Mouse (Mus musculus) neural tube, embryonic 13.5 days (tissue): ENCODE measurements around the gene Cntnap1. TPM values are rescaled to one million over a fixed set of nuclear protein-coding genes. Genes with fewer than 3 reads are reported as not detected.
"Not testable (repeated sequence)": the region's sequence is repeated elsewhere in the genome, so short reads cannot be mapped to it uniquely, and the experiment has no call there.

Experiments used
- ATAC-seq: fragments of 200-750 bp; cut with Nextera tagmentation; 2 replicates; pipeline ENCODE4 v1.8.0; 2017; ENCODE audit warnings: low read depth, mild to moderate bottlenecking, moderate TSS enrichment, moderate library complexity
- H3K27ac ChIP-seq: fragments of 300-500 bp; sonication (generic); replicated peaks from 2 replicates; pipeline ENCODE4 v1.5.1; 2015; ENCODE audit warnings: moderate library complexity, mild to moderate bottlenecking, inconsistent platforms
- H3K27me3 ChIP-seq: fragments of 300-500 bp; sonication (generic); 2 replicates; pipeline ENCODE4 v1.6.1; 2015; ENCODE audit warnings: mild to moderate bottlenecking, inconsistent platforms
- H3K36me3 ChIP-seq: fragments of 300-500 bp; sonication (generic); 2 replicates; pipeline ENCODE4 v1.6.1; 2015; ENCODE audit warnings: mild to moderate bottlenecking, inconsistent platforms
- H3K4me1 ChIP-seq: fragments of 300-500 bp; sonication (generic); replicated peaks from 2 replicates; pipeline ENCODE4 v1.6.1; 2015; ENCODE audit warnings: inconsistent platforms
- H3K4me2 ChIP-seq: fragments of 300-500 bp; sonication (generic); 2 replicates; pipeline ENCODE4 v1.6.1; 2015; ENCODE audit warnings: inconsistent platforms, mild to moderate bottlenecking, moderate library complexity
- H3K4me3 ChIP-seq: fragments of 300-500 bp; sonication (generic); 2 replicates; pipeline ENCODE4 v1.5.1; 2015; ENCODE audit warnings: mild to moderate bottlenecking, inconsistent platforms
- H3K9ac ChIP-seq: fragments of 300-500 bp; sonication (generic); 2 replicates; pipeline ENCODE4 v1.6.1; 2015; ENCODE audit warnings: moderate library complexity, mild to moderate bottlenecking, inconsistent platforms
- H3K9me3 ChIP-seq: fragments of 300-500 bp; sonication (generic); 2 replicates; pipeline ENCODE4 v1.6.1; 2016; ENCODE audit warnings: inconsistent platforms
- WGBS: fragments of 180-500 bp; shearing (Covaris S2); methylation state at CpG from one replicate; pipeline ENCODE4 v1.1.7; 2015; 5-methylcytosine and 5-hydroxymethylcytosine counted together
- polyA plus RNA-seq: library from polyadenylated mRNA; unstranded; fragments of >200 nt; fragmentation: Nextera tagmentation; extraction: Ambion mirVana; gene quantifications from 2 replicates; pipeline ENCODE4 v1.2.1, GENCODE M21; 2015

Gene Cntnap1
- polyA plus RNA-seq, 1 experiment from 2014 or later, result 5.1 TPM

GRCm38 (mm10) chr11:101154648-101155047 is 15.7 kb upstream of the Cntnap1 start:
- Histone ChIP-seq H3K4me2 (no peak overlapping the region), H3K9me3 (no peaks in the 10 kb centered on the region), H3K9ac (no peak overlapping the region), H3K36me3 (peaks cover 3% of the 10 kb centered on the region; the same call in 1 of the 2 replicates), H3K4me3 (no peak overlapping the region), H3K4me1 (peaks cover 24% of the 10 kb centered on the region), H3K27ac (no peak overlapping the region), H3K27me3 (peaks cover 18% of the 10 kb centered on the region)
- no peak for ATAC-seq

GRCm38 (mm10) chr11:101155151-101155550 is 15.2 kb upstream of the Cntnap1 start:
- peaks cover 19% of the 10 kb centered on the region for H3K4me1 ChIP-seq
- H3K27ac ChIP-seq, result peak overlapping the region; percentile 94
- no peaks in the 10 kb centered on the region for H3K9me3 ChIP-seq
- H3K4me3 ChIP-seq, result no peak overlapping the region
- peak overlapping the region; percentile 81; the same call in 1 of the 2 replicates for H3K9ac ChIP-seq
- 70% methylated on average over 6 of the region's 6 CpGs for WGBS
- H3K4me2 ChIP-seq, result peak overlapping the region; percentile 73
- no peak for ATAC-seq
- peaks cover 21% of the 10 kb centered on the region for H3K27me3 ChIP-seq
- H3K36me3 ChIP-seq, result peaks cover 3% of the 10 kb centered on the region; the same call in 1 of the 2 replicates

GRCm38 (mm10) chr11:101155728-101156371 is 14.5 kb upstream of the Cntnap1 start, which contains the start of gene Tubg2:
Gene Tubg2, plus strand, starts transcription at chr11:101155907.
- H3K27me3 ChIP-seq, result peaks cover 21% of the 10 kb centered on the region
- peak within 1 kb of the TSS; percentile 81 for H3K9ac ChIP-seq
- H3K4me2 ChIP-seq, result peak within 1 kb of the TSS; percentile 73
- peak within 1 kb of the TSS; percentile 45 for H3K4me3 ChIP-seq
- 2% methylated on average over 36 of the region's 36 CpGs for WGBS
- no peaks in the 10 kb centered on the region for H3K9me3 ChIP-seq
- ATAC-seq, result peak; percentile 94
- peaks cover 18% of the 10 kb centered on the region for H3K4me1 ChIP-seq
- peaks cover 5% of the 10 kb centered on the region; the same call in 1 of the 2 replicates for H3K36me3 ChIP-seq
- H3K27ac ChIP-seq, result peak within 1 kb of the TSS; percentile 94

- Histone ChIP-seq H3K27me3 (peaks cover 62% of the 10 kb centered on the region), H3K36me3 (peaks cover 41% of the 10 kb centered on the region), H3K4me1 (peaks cover 26% of the 10 kb centered on the region)
- 75% methylated on average over 10 of the region's 10 CpGs for WGBS
- not testable (repeated sequence) for ATAC-seq, H3K9ac ChIP-seq, H3K4me3 ChIP-seq, H3K9me3 ChIP-seq, H3K4me2 ChIP-seq, H3K27ac ChIP-seq
These were observed 10.2 kb upstream of the Cntnap1 start for GRCm38 (mm10) chr11:101160151-101160550.

GRCm38 (mm10) chr11:101160981-101161505 is 9.3 kb upstream of the Cntnap1 start:
- not testable (repeated sequence) for H3K9me3 ChIP-seq, H3K27ac ChIP-seq, ATAC-seq, H3K9ac ChIP-seq, H3K4me2 ChIP-seq, H3K4me3 ChIP-seq
- Histone ChIP-seq H3K36me3 (peaks cover 45% of the 10 kb centered on the region), H3K27me3 (peaks cover 71% of the 10 kb centered on the region), H3K4me1 (peaks cover 17% of the 10 kb centered on the region)
- WGBS, result 75% methylated on average over 8 of the region's 8 CpGs

- ATAC-seq, result no peak
- Histone ChIP-seq H3K27me3 (peaks cover 76% of the 10 kb centered on the region), H3K9ac (no peak overlapping the region), H3K4me3 (no peak overlapping the region), H3K9me3 (no peaks in the 10 kb centered on the region), H3K36me3 (peaks cover 50% of the 10 kb centered on the region), H3K27ac (no peak overlapping the region), H3K4me2 (no peak overlapping the region), H3K4me1 (peaks cover 12% of the 10 kb centered on the region)
- WGBS, result 86% methylated on average over 15 of the region's 15 CpGs
These were observed 8.8 kb upstream of the Cntnap1 start for GRCm38 (mm10) chr11:101161551-101161950.

- no peak for ATAC-seq
- H3K27me3 ChIP-seq, result peaks cover 83% of the 10 kb centered on the region
- no peak overlapping the region for H3K4me3 ChIP-seq
- 44% methylated on average over 5 of the region's 5 CpGs for WGBS
- H3K4me2 ChIP-seq, result no peak overlapping the region
- no peak overlapping the region for H3K9ac ChIP-seq
- no peak overlapping the region for H3K27ac ChIP-seq
- H3K4me1 ChIP-seq, result peaks cover 10% of the 10 kb centered on the region
- no peaks in the 10 kb centered on the region for H3K9me3 ChIP-seq
- peaks cover 58% of the 10 kb centered on the region for H3K36me3 ChIP-seq
These were observed 8.0 kb upstream of the Cntnap1 start for GRCm38 (mm10) chr11:101162301-101162700.

- peaks cover 85% of the 10 kb centered on the region for H3K27me3 ChIP-seq
- H3K27ac ChIP-seq, result no peak overlapping the region
- no peaks in the 10 kb centered on the region for H3K9me3 ChIP-seq
- ATAC-seq, result no peak
- 46% methylated on average over 5 of the region's 5 CpGs for WGBS
- no peak overlapping the region for H3K4me3 ChIP-seq
- peaks cover 63% of the 10 kb centered on the region for H3K36me3 ChIP-seq
- no peak overlapping the region for H3K9ac ChIP-seq
- H3K4me2 ChIP-seq, result no peak overlapping the region
- peaks cover 13% of the 10 kb centered on the region for H3K4me1 ChIP-seq
These were observed 7.6 kb upstream of the Cntnap1 start for GRCm38 (mm10) chr11:101162772-101163171.

GRCm38 (mm10) chr11:101163476-101164350 is 6.6 kb upstream of the Cntnap1 start:
- Histone ChIP-seq H3K27me3 (peaks cover 86% of the 10 kb centered on the region), H3K9me3 (no peaks in the 10 kb centered on the region), H3K36me3 (peaks cover 62% of the 10 kb centered on the region), H3K27ac (no peak overlapping the region), H3K4me1 (peaks cover 23% of the 10 kb centered on the region), H3K4me2 (peak overlapping the region; percentile 42), H3K9ac (peak overlapping the region; percentile 27; the same call in 1 of the 2 replicates), H3K4me3 (peak overlapping the region; percentile 19)
- no peak for ATAC-seq
- 12% methylated on average over 49 of the region's 49 CpGs for WGBS

GRCm38 (mm10) chr11:101164351-101164665 is 6.0 kb upstream of the Cntnap1 start:
- Histone ChIP-seq H3K4me1 (peaks cover 29% of the 10 kb centered on the region), H3K36me3 (peaks cover 62% of the 10 kb centered on the region), H3K9ac (peak overlapping the region; percentile 27; the same call in 1 of the 2 replicates), H3K27me3 (peaks cover 88% of the 10 kb centered on the region), H3K9me3 (no peaks in the 10 kb centered on the region), H3K4me3 (peak overlapping the region; percentile 19), H3K27ac (no peak overlapping the region), H3K4me2 (peak overlapping the region; percentile 42)
- WGBS, result 7% methylated on average over 21 of the region's 21 CpGs
- no peak for ATAC-seq

GRCm38 (mm10) chr11:101164677-101165580 is 5.4 kb upstream of the Cntnap1 start:
- Histone ChIP-seq H3K4me2 (no peak overlapping the region), H3K4me3 (no peak overlapping the region)
- no peak for ATAC-seq

More at GRCm38 (mm10) chr11:101164677-101165580, 5.4 kb upstream of the Cntnap1 start:
- 16% methylated on average over 35 of the region's 35 CpGs for WGBS
- Histone ChIP-seq H3K4me1 (peaks cover 35% of the 10 kb centered on the region), H3K27me3 (peaks cover 89% of the 10 kb centered on the region), H3K36me3 (peaks cover 62% of the 10 kb centered on the region), H3K9ac (peak overlapping the region; percentile 27; the same call in 1 of the 2 replicates), H3K9me3 (no peaks in the 10 kb centered on the region), H3K27ac (no peak overlapping the region)
